Mouse (Mus musculus): ENCODE data around the gene Pramel4.
"Not testable (repeated sequence)": the region's sequence is repeated elsewhere in the genome, so short reads cannot be mapped to it uniquely, and the experiment has no call there.

Pramel4 gene

GRCm38 (mm10) chr4:144058826-144059225 lies at the start of gene Pramel4:
Pramel4 (plus strand) TSS chr4:144059126.
- DNase-seq, result not testable (repeated sequence)

- not testable (repeated sequence) for DNase-seq
These were observed 47.2 kb downstream of the Pramel4 start, which contains the start of gene Gm13102 for GRCm38 (mm10) chr4:144106174-144106573. Gm13102 (plus strand) TSS chr4:144106474.
